Mouse (Mus musculus): ENCODE results near the gene Slf1.

DNA sequence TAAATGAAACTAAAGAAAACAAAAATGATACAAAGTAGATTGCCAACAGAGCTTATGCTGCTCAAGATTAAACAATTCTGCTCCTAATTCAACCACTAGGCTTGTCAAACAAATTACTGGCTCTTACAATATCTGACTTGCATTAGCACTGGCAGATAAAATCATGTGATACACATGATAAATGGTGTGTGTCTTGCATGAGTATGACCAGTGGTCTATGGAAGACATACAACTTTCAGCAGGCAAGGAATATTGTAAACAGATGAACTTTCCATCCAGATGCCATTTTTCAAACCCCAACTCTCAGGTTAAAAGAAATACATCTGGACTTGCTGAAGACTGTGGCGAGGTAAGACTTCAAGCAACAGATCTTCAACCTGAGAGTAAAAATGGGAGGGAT is 131.6 kb downstream of the Slf1 start:
- TF ChIP-seq CTCF (IDR thresholded peaks at IDR 0.05; ENCODE audit: low read depth, low read length), result no peak
- no peak for TF ChIP-seq POLR2A (IDR thresholded peaks at IDR 0.05; ENCODE audit: borderline replicate concordance, low read depth, low read length)
